In genomic region chr2:36011331-36011825, GRCm38 (mm10) we compare ENCODE assay signal across 8 mouse cellular contexts. TPM values are rescaled to one million over a fixed set of nuclear protein-coding genes. Genes with fewer than 3 reads are reported as not detected.
DNase-seq lines count a peak whose midpoint lies in the region; ATAC-seq lines count a peak whose summit lies in the region.

No protein-coding gene starts in this region.

- H3K27ac ChIP-seq in heart, embryonic 14.5 days (replicated peaks in 1 of 2; ENCODE audit: control insufficient read depth in 1 of 2, insufficient read depth in 1 of 2, low read depth in 2 of 2, low read length in 2 of 2), result no peak overlapping the region
- H3K27ac ChIP-seq in hindbrain, embryonic 14.5 days, result no peak overlapping the region
- no peak overlapping the region for H3K27ac ChIP-seq in limb, embryonic 12.5 days

- H3K36me3 ChIP-seq in heart, embryonic 14.5 days (ENCODE audit: control insufficient read depth, insufficient read depth, low read length), result no peaks in the 10 kb centered on the region
- H3K36me3 ChIP-seq in hindbrain, embryonic 14.5 days (replicated peaks; ENCODE audit: control insufficient read depth, insufficient read depth), result no peaks in the 10 kb centered on the region
- H3K36me3 ChIP-seq in limb, embryonic 12.5 days, result no peaks in the 10 kb centered on the region

- H3K4me2 ChIP-seq in heart, embryonic 14.5 days (ENCODE audit: low read length), result peak overlapping the region; percentile 96
- peak overlapping the region; percentile 84 for H3K4me2 ChIP-seq in hindbrain, embryonic 14.5 days (replicated peaks)
- H3K4me2 ChIP-seq in limb, embryonic 12.5 days, result peak overlapping the region; percentile 88

- WGBS in heart, embryonic 14.5 days, result under 1% methylated on average over 44 of the region's 44 CpGs
- under 1% methylated on average over 44 of the region's 44 CpGs for WGBS in hindbrain, embryonic 14.5 days
- WGBS in limb, embryonic 12.5 days, result under 1% methylated on average over 44 of the region's 44 CpGs

- H3K4me1 ChIP-seq in heart, embryonic 14.5 days (ENCODE audit: control insufficient read depth in 2 of 2, insufficient read depth in 2 of 2, low read length in 2 of 2), result peaks cover 6 to 13% of the 10 kb centered on the region in 2 experiments
- peaks cover 7% of the 10 kb centered on the region; the same call in 1 of the 2 replicates for H3K4me1 ChIP-seq in hindbrain, embryonic 14.5 days (replicated peaks; ENCODE audit: control insufficient read depth, insufficient read depth, low read length)
- peaks cover 10% of the 10 kb centered on the region for H3K4me1 ChIP-seq in limb, embryonic 12.5 days (replicated peaks)

- DNase-seq in heart, adult 18-20 months, result no peak
- peak; percentile 54 for DNase-seq in embryo, embryonic 11 days
- no peak for DNase-seq in hindbrain, embryonic 14.5 days (ENCODE audit: low spot score)
- DNase-seq in neural tube, embryonic 10.5 days (ENCODE audit: extremely low spot score, low spot score), result peak; percentile 57
- DNase-seq in B cell, adult 2 months, result no peak
- DNase-seq in spleen, postnatal 14 days (ENCODE audit: low spot score in 2 of 2), result no peak

- peak overlapping the region; percentile 50 to 62 for H3K4me3 ChIP-seq in heart, embryonic 14.5 days (ENCODE audit: control insufficient read depth in 1 of 2, insufficient read depth in 1 of 2, low read depth in 1 of 2, low read length in 2 of 2)
- peak overlapping the region; percentile 41 for H3K4me3 ChIP-seq in hindbrain, embryonic 14.5 days (replicated peaks; ENCODE audit: low read length)
- peak overlapping the region; percentile 50 for H3K4me3 ChIP-seq in limb, embryonic 12.5 days (replicated peaks)

- ATAC-seq in heart, embryonic 14.5 days (ENCODE audit: insufficient number of reproducible peaks, insufficient read depth, low FRiP score, low read depth), result no peak
- ATAC-seq in hindbrain, embryonic 14.5 days (ENCODE audit: low FRiP score), result no peak
- no peak for ATAC-seq in limb, embryonic 12.5 days (ENCODE audit: insufficient number of reproducible peaks, insufficient read depth, low FRiP score, low TSS enrichment, low read depth)

- peaks cover 19% of the 10 kb centered on the region for H3K27me3 ChIP-seq in heart, embryonic 14.5 days (ENCODE audit: control insufficient read depth, insufficient read depth, low read length)
- H3K27me3 ChIP-seq in hindbrain, embryonic 14.5 days (ENCODE audit: control insufficient read depth, insufficient read depth, low read length), result peaks cover 12% of the 10 kb centered on the region
- H3K27me3 ChIP-seq in limb, embryonic 12.5 days, result peaks cover 40% of the 10 kb centered on the region

- peak overlapping the region; percentile 72 for H3K9ac ChIP-seq in heart, embryonic 14.5 days (ENCODE audit: low read length)
- H3K9ac ChIP-seq in hindbrain, embryonic 14.5 days, result peak overlapping the region; percentile 61
- H3K9ac ChIP-seq in limb, embryonic 12.5 days (replicated peaks), result peak overlapping the region; percentile 57

- no peaks in the 10 kb centered on the region for H3K9me3 ChIP-seq in heart, embryonic 14.5 days (ENCODE audit: control insufficient read depth, low read length)
- no peaks in the 10 kb centered on the region for H3K9me3 ChIP-seq in hindbrain, embryonic 14.5 days (ENCODE audit: control insufficient read depth, low read length)
- no peaks in the 10 kb centered on the region for H3K9me3 ChIP-seq in limb, embryonic 12.5 days

RNA-seq across cellular contexts. Expression of gene Ttll11, which starts 31.7 kb away (rescaled TPM):
- 0.53 and 1.00 TPM in 2 replicates for polyA plus RNA-seq in heart, embryonic 14.5 days (2014; fragmentation: Nextera tagmentation; extraction: Ambion mirVana)
- 1 to 10 TPM; 1.1 to 1.9 TPM for total RNA-seq in heart, adult 18-20 months (2021)
- 6.6 and 7.9 TPM in 2 replicates for polyA plus RNA-seq in hindbrain, embryonic 14.5 days (2014; fragmentation: Nextera tagmentation; extraction: Ambion mirVana)
- polyA plus RNA-seq in limb, embryonic 12.5 days (2016; fragmentation: Nextera tagmentation; extraction: Ambion mirVana), result 1.3 and 1.5 TPM in 2 replicates

RNA-seq across cellular contexts. Expression of gene Ndufa8, which starts 37.8 kb away (rescaled TPM):
- 464 and 494 TPM in 2 replicates for polyA plus RNA-seq in heart, embryonic 14.5 days (2014; fragmentation: Nextera tagmentation; extraction: Ambion mirVana)
- 100 to 1,000 TPM; 687 to 800 TPM for total RNA-seq in heart, adult 18-20 months (2021)
- 324 and 335 TPM in 2 replicates for polyA plus RNA-seq in hindbrain, embryonic 14.5 days (2014; fragmentation: Nextera tagmentation; extraction: Ambion mirVana)
- polyA plus RNA-seq in limb, embryonic 12.5 days (2016; fragmentation: Nextera tagmentation; extraction: Ambion mirVana), result 181 and 194 TPM in 2 replicates

RNA-seq across cellular contexts. Expression of gene Morn5, which starts 37.9 kb away (rescaled TPM):
- polyA plus RNA-seq in heart, embryonic 14.5 days (2014; fragmentation: Nextera tagmentation; extraction: Ambion mirVana), result not detected in 2 replicates
- total RNA-seq in heart, adult 18-20 months (2021), result not detected
- 3.1 and 4.2 TPM in 2 replicates for polyA plus RNA-seq in hindbrain, embryonic 14.5 days (2014; fragmentation: Nextera tagmentation; extraction: Ambion mirVana)
- not detected in 2 replicates for polyA plus RNA-seq in limb, embryonic 12.5 days (2016; fragmentation: Nextera tagmentation; extraction: Ambion mirVana)

Comparison
In these comparisons a context has a peak if more than half of its experiments do, and no peak if none do; other contexts are left out.
1. DNase-seq: peak in embryo, embryonic 11 days (single experiment) and neural tube, embryonic 10.5 days (single experiment); none in heart, adult 18-20 months (0 of 2), hindbrain, embryonic 14.5 days (single experiment), B cell, adult 2 months (0 of 2) and spleen, postnatal 14 days (0 of 2).
2. Peak in every context shown above with its lines, with median percentiles within 50 percentile points of each other: H3K4me2 ChIP-seq, H3K4me3 ChIP-seq and H3K9ac ChIP-seq.